Mouse (Mus musculus): ENCODE measurements around the gene Otop2.

The Otop2 gene

GRCm38 (mm10) chr11:115381276-115381675 is 74.3 kb downstream of the Otop2 start:
- no peak for DNase-seq (ENCODE audit: low read depth, low spot score)
